Mouse (Mus musculus): Measurements from ENCODE around the gene Zfp53. TPM values are rescaled to one million over a fixed set of nuclear protein-coding genes. Genes with fewer than 3 reads are reported as not detected.
"Not testable (repeated sequence)": the region's sequence is repeated elsewhere in the genome, so short reads cannot be mapped to it uniquely, and the experiment has no call there.

The Zfp53 gene
- 10 to 100 TPM; 44.8 to 46.9 TPM for polyA plus RNA-seq (2017; shearing (Covaris generic))

GRCm38 (mm10) chr17:21488760-21489499, at the start of gene Zfp53:
TSS of gene Zfp53 (plus strand) at chr17:21488998.
- peak; percentile 97 for ATAC-seq

GRCm38 (mm10) chr17:21449669-21450068, 39.1 kb upstream of the Zfp53 start:
- ATAC-seq, result peak; percentile 63

GRCm38 (mm10) chr17:21450138-21450704, 38.6 kb upstream of the Zfp53 start, which contains the start of gene Zfp51:
TSS of gene Zfp51 (plus strand) at chr17:21450374.
- ATAC-seq, result peak; percentile 96

- ATAC-seq, result peak; percentile 95
Measured at GRCm38 (mm10) chr17:21463550-21463949, 25.2 kb upstream of the Zfp53 start.

- ATAC-seq, result peak; percentile 54
Measured at GRCm38 (mm10) chr17:21472032-21472652, 16.7 kb upstream of the Zfp53 start.

GRCm38 (mm10) chr17:21472653-21473307, 16.0 kb upstream of the Zfp53 start:
- ATAC-seq, result peak; percentile 1

- peak; percentile 48 for ATAC-seq
Measured at GRCm38 (mm10) chr17:21473362-21474190, 15.2 kb upstream of the Zfp53 start.

- peak; percentile 18 for ATAC-seq
Measured at GRCm38 (mm10) chr17:21474729-21475128, 14.1 kb upstream of the Zfp53 start.

- not testable (repeated sequence) for ATAC-seq
Measured at GRCm38 (mm10) chr17:21475290-21475689, 13.5 kb upstream of the Zfp53 start.

GRCm38 (mm10) chr17:21476351-21476750, 12.4 kb upstream of the Zfp53 start:
- not testable (repeated sequence) for ATAC-seq

- peak; percentile 7 for ATAC-seq
Measured at GRCm38 (mm10) chr17:21478103-21478777, 10.6 kb upstream of the Zfp53 start.

GRCm38 (mm10) chr17:21489500-21490001, 753 bp downstream of the Zfp53 start:
- ATAC-seq, result peak; percentile 27

GRCm38 (mm10) chr17:21501365-21501764, 12.6 kb downstream of the Zfp53 start:
- ATAC-seq, result no peak

- ATAC-seq, result peak; percentile 42
Measured at GRCm38 (mm10) chr17:21504524-21504923, 15.7 kb downstream of the Zfp53 start.

- ATAC-seq, result no peak
Measured at GRCm38 (mm10) chr17:21506258-21506657, 17.5 kb downstream of the Zfp53 start.

GRCm38 (mm10) chr17:21509756-21510155, 21.0 kb downstream of the Zfp53 start:
- no peak for ATAC-seq

GRCm38 (mm10) chr17:21515403-21516105, 26.8 kb downstream of the Zfp53 start:
- ATAC-seq, result peak; percentile 84

- peak; percentile 76 for ATAC-seq
Measured at GRCm38 (mm10) chr17:21516201-21517129, 27.7 kb downstream of the Zfp53 start.

- no peak for ATAC-seq
Measured at GRCm38 (mm10) chr17:21517130-21517671, 28.4 kb downstream of the Zfp53 start.
